Mouse (Mus musculus) hindbrain, embryonic 13.5 days (tissue): ENCODE data around the gene Kif6. TPM values are rescaled to one million over a fixed set of nuclear protein-coding genes. Genes with fewer than 3 reads are reported as not detected.

Source experiments
- ATAC-seq: fragments of 200-750 bp; cut with Nextera tagmentation; 2 replicates; pipeline ENCODE4 v1.8.0; 2017; ENCODE audit warnings: moderate TSS enrichment; ENCODE audit not compliant: low FRiP score
- H3K27ac ChIP-seq: fragments of 300-500 bp; sonication (generic); 2 replicates; pipeline ENCODE4 v1.5.1; 2015; ENCODE audit warnings: inconsistent platforms, mild to moderate bottlenecking, moderate library complexity
- H3K27me3 ChIP-seq: fragments of 300-500 bp; sonication (generic); 2 replicates; pipeline ENCODE4 v1.6.1; 2015; ENCODE audit warnings: mild to moderate bottlenecking, inconsistent platforms
- H3K36me3 ChIP-seq: fragments of 300-500 bp; sonication (generic); 2 replicates; pipeline ENCODE4 v1.6.1; 2015; ENCODE audit warnings: mild to moderate bottlenecking, inconsistent platforms
- H3K4me1 ChIP-seq: fragments of 300-500 bp; sonication (generic); replicated peaks from 2 replicates; pipeline ENCODE4 v1.6.1; 2015; ENCODE audit warnings: inconsistent platforms
- H3K4me2 ChIP-seq: fragments of 300-500 bp; sonication (generic); 2 replicates; pipeline ENCODE4 v1.6.1; 2015; ENCODE audit warnings: inconsistent platforms, mild to moderate bottlenecking, moderate library complexity
- H3K4me3 ChIP-seq: fragments of 300-500 bp; sonication (generic); 2 replicates; pipeline ENCODE4 v1.5.1; 2015; ENCODE audit warnings: mild to moderate bottlenecking, inconsistent platforms
- H3K9ac ChIP-seq: fragments of 300-500 bp; sonication (generic); 2 replicates; pipeline ENCODE4 v1.6.1; 2015; ENCODE audit warnings: mild to moderate bottlenecking, inconsistent platforms
- H3K9me3 ChIP-seq: fragments of 300-500 bp; sonication (generic); 2 replicates; pipeline ENCODE4 v1.6.1; 2016; ENCODE audit warnings: inconsistent platforms
- WGBS: fragments of 180-500 bp; shearing (Covaris S2); methylation state at CpG from one replicate; pipeline ENCODE4 v1.1.7; 2015; 5-methylcytosine and 5-hydroxymethylcytosine counted together
- polyA plus RNA-seq: library from polyadenylated mRNA; unstranded; fragments of >200 nt; fragmentation: Nextera tagmentation; extraction: Ambion mirVana; gene quantifications from 2 replicates; pipeline ENCODE4 v1.2.1, GENCODE M21; 2015

The Kif6 gene
- polyA plus RNA-seq, 1 experiment from 2014 or later: 3.2 TPM

DNA sequence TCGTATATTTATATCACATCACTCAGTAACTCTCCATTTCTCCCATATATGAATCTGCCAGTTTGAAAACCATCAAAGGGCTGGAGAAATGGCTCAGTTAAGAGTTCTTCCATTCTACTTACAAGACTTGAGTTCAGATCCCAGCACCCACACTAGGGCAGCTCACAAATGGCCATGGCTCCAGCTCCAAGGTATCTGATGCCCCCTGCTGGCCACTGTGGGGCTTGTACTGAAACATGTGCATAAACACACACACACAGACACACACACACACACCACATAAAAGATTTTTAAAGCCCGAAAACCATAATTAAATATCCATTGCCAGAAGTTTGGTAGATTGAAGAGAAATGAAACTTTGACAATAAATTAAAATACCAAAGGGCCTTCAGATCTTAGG lies 111.3 kb downstream of the Kif6 start:
- 93% methylated on average over 2 of the region's 2 CpGs for WGBS
- Histone ChIP-seq H3K27me3 (no peaks in the 10 kb centered on the region), H3K36me3 (no peaks in the 10 kb centered on the region)

DNA sequence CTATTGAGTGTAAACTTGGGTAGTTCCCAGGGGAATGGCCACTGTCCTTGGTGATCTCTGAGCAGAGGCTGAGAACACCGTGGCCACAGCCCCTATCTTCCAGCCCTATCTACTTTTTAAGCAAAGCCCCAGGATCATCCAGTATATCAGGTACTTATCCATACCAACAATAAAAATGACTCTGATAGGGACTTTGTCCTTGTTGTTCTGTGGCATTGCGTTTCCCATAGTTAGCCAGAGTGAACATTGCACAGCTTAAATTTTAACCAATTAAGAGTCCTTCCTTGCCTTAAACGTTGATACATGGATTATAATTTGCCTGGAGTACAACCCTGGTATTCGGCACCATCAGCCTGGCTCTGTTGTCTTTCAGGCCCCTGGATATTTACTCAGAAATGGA lies 112.0 kb downstream of the Kif6 start:
- 90% methylated on average over 4 of the region's 4 CpGs for WGBS
- ATAC-seq: no peak

More for the DNA sequence above, 111.3 kb downstream of the Kif6 start:
- H3K4me3 ChIP-seq: no peak overlapping the region
- no peaks in the 10 kb centered on the region for H3K9me3 ChIP-seq
- no peak for ATAC-seq
- no peak overlapping the region for H3K27ac ChIP-seq
- H3K4me2 ChIP-seq: no peak overlapping the region
- no peaks in the 10 kb centered on the region for H3K4me1 ChIP-seq
- no peak overlapping the region for H3K9ac ChIP-seq

DNA sequence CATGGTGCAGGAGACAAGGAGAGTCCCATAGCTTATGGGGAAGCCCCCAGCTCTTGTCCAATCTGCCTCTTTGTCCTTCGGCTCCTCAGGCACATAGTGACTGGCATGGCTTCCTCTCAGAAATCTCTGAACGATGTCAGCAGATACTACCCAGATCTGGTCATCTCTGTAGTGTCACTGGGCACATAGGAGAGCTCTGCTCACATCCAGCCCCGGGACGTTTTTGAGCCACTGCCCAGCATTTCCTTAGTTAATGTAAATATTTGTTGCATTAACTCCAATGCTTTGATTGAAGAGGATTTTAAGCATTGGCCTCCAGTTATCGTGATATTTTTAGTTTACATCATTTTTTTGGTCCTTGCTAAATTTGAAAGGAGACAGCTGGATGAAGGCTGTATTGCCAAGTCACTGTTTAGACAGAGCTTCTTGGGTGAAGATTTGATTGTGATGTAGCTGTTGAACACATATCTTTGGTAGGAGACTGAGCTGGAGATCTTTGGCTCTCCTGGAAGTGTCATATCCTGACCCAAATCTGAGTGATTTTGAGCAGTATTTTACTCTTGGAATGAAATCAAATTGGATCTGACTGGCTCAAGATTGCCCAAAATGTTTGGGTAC lies 112.6 kb downstream of the Kif6 start:
- 86% methylated on average over 5 of the region's 5 CpGs for WGBS
- H3K36me3 ChIP-seq: no peaks in the 10 kb centered on the region
- no peak overlapping the region for H3K9ac ChIP-seq
- no peaks in the 10 kb centered on the region for H3K27me3 ChIP-seq
- H3K4me3 ChIP-seq: no peak overlapping the region
- H3K4me1 ChIP-seq: no peaks in the 10 kb centered on the region
- no peak overlapping the region for H3K27ac ChIP-seq
- no peak for ATAC-seq
- H3K4me2 ChIP-seq: no peak overlapping the region
- H3K9me3 ChIP-seq: no peaks in the 10 kb centered on the region

More for the DNA sequence above, 112.0 kb downstream of the Kif6 start:
- Histone ChIP-seq H3K4me1 (no peaks in the 10 kb centered on the region), H3K9me3 (no peaks in the 10 kb centered on the region), H3K27ac (no peak overlapping the region), H3K27me3 (no peaks in the 10 kb centered on the region), H3K36me3 (no peaks in the 10 kb centered on the region), H3K4me2 (no peak overlapping the region), H3K4me3 (no peak overlapping the region), H3K9ac (no peak overlapping the region)

DNA sequence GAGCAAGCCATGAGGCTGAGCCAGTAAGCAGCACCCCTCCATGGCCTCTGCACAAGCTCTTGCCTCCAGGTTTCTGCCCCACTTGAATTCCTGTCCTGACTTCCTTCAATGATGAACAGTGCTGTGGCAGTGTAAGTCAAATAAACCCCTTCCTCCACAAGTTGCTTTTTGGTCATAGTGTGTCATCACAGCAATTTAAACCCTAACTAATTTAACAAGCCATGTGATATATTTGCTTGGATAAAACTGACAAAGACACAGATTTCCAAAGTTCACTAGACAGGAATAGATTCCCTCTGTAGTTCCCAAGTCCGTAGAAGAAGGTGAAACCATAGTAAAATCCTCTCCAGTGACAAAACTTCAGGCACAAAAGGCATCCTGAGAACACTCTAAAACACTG lies 114.9 kb downstream of the Kif6 start:
- Histone ChIP-seq H3K27me3 (no peaks in the 10 kb centered on the region), H3K36me3 (no peaks in the 10 kb centered on the region), H3K4me3 (no peak overlapping the region), H3K9ac (no peak overlapping the region), H3K4me2 (no peak overlapping the region), H3K27ac (no peak overlapping the region), H3K9me3 (no peaks in the 10 kb centered on the region), H3K4me1 (no peaks in the 10 kb centered on the region)
- 89% methylated on average over 1 of the region's 1 CpGs for WGBS
- no peak for ATAC-seq

DNA sequence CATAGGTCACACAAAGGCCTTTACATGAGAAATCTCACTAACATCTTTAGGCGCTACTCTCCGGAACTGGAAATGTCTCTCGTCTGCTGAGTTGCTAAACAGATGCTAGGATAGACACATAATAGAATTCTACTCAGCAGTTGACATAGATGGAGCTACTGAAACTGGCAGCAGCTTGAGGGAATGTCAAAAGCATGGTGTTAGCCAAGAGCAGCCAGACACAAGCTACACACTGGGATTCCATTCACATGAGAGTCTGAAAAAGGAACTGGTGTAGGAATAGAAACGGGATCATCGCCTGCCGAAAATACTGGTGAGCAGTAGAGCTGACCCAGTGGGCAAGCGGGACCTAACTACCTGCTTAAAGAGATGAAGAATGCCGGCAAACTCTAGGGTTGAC lies 117.8 kb downstream of the Kif6 start:
- Histone ChIP-seq H3K36me3 (no peaks in the 10 kb centered on the region), H3K4me3 (no peak overlapping the region), H3K9me3 (no peaks in the 10 kb centered on the region), H3K9ac (no peak overlapping the region), H3K27ac (no peak overlapping the region), H3K4me2 (no peak overlapping the region), H3K27me3 (no peaks in the 10 kb centered on the region), H3K4me1 (no peaks in the 10 kb centered on the region)
- ATAC-seq: no peak
- WGBS: 87% methylated on average over 8 of the region's 8 CpGs

DNA sequence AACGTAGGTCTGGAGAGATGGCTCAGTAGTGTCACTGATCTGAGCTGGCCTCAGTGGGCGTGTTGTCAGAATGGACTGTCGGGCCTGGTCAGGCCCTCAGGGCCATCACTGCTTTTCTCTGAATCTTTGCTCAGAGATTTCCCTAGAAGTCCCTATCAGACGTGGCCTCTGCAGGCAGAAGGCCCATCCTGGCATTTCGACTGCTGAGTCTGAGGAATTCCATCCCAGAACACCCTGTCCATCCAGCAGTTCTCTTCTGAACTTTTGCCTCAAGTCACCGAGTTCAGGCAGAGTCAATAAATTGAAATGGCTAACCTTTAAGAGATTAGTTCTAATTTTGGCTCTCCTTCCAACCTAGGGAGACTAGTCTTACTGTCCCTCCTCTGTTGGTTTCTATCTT lies 119.1 kb downstream of the Kif6 start:
- H3K4me1 ChIP-seq: no peaks in the 10 kb centered on the region
- no peak overlapping the region for H3K9ac ChIP-seq
- 85% methylated on average over 6 of the region's 6 CpGs for WGBS
- no peak overlapping the region for H3K27ac ChIP-seq
- H3K9me3 ChIP-seq: no peaks in the 10 kb centered on the region
- no peak for ATAC-seq
- H3K4me2 ChIP-seq: no peak overlapping the region
- H3K27me3 ChIP-seq: no peaks in the 10 kb centered on the region
- H3K36me3 ChIP-seq: no peaks in the 10 kb centered on the region
- H3K4me3 ChIP-seq: no peak overlapping the region

DNA sequence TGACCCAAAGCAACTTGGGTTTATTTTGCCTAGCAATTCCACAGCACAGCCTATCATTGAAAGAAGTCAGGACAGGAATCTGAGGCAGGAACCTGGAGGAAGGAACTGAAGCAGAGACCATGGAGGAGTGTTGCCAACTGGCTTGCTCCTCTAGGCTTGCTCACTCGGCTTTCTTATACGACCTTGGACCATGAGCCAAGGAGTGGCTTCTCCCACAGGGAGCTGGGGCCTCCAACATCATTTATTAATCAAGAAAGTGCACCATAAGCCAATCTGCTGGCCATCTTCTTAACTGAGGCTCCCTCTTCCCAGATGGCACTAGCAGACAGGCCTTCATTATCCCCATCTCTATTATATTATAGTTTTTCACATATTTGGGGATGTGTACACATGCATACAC lies 119.8 kb downstream of the Kif6 start:
- Histone ChIP-seq H3K9ac (no peak overlapping the region), H3K27me3 (no peaks in the 10 kb centered on the region), H3K4me3 (no peak overlapping the region), H3K9me3 (no peaks in the 10 kb centered on the region), H3K4me2 (no peak overlapping the region), H3K4me1 (no peaks in the 10 kb centered on the region), H3K27ac (no peak overlapping the region), H3K36me3 (no peaks in the 10 kb centered on the region)
- WGBS: 98% methylated on average over 2 of the region's 2 CpGs
- ATAC-seq: no peak

DNA sequence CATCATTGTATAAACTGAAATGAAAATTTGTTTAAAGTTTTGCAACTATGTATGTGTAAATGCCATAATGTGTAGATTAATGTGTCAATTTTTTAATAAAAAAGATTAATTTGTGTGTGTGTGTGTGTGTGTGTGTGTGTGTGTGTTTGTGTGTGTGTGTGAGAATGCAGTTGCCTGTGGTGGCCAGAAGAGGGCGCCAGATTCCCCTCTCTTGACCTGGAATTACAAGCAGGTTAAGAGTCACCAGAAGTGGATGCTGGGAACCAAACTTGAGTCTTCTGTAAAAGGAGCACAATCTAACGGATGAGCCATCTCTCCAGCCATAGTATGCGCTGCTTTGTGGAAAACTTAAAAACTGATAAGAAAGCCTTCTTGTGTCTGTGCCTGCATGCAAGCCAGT lies 121.4 kb downstream of the Kif6 start:
- Histone ChIP-seq H3K9me3 (no peaks in the 10 kb centered on the region), H3K4me3 (no peak overlapping the region), H3K27me3 (no peaks in the 10 kb centered on the region), H3K4me1 (no peaks in the 10 kb centered on the region), H3K36me3 (no peaks in the 10 kb centered on the region), H3K27ac (no peak overlapping the region), H3K9ac (no peak overlapping the region), H3K4me2 (no peak overlapping the region)
- 78% methylated on average over 3 of the region's 3 CpGs for WGBS
- no peak for ATAC-seq

DNA sequence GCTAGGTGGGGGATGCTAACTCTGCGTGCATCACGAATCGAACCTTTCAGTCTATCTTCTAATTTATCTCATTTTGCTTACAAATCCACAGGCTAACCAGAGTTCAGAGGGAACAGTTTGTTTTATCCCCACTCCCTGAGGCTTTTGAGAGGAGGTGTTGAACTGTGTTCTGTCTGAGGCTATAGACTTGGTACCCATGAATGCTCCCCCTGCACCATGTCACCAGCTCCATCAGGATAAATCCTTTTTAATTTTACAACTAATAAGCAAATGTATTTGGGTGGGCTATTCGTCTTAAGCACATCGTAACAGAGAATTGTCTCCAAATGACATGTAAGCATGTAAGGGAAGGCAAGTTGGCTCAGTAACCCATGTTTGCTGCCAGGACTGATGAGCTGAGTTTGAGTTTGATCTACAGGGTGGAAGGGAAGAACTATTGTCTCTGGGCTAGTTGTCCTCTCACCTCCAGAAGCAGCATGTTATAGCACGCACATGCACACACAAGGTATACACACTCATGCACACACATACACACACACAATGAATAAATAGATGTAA lies 122.4 kb downstream of the Kif6 start:
- no peak overlapping the region for H3K4me2 ChIP-seq
- WGBS: 97% methylated on average over 6 of the region's 6 CpGs

DNA sequence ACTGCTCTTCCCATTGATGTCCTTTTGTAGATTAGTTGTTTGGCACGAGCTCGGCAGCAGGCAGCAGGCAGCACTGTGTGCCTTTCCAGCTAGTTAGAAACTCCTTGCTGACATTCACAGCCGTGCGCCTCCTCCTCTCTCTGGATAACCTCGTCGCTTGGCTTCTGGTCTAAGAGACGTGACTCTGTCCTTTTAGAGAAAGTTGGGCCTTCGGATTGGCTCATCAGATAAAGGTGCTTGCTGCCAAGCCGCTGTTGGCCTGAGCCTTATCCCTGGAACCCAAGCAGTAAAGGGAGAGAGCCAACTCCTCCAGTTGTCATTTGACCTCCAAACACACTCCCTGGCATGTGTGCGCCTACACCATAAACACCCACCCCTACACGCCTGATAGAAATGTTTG lies 123.4 kb downstream of the Kif6 start:
- Histone ChIP-seq H3K4me3 (no peak overlapping the region), H3K27me3 (no peaks in the 10 kb centered on the region), H3K4me2 (no peak overlapping the region), H3K4me1 (no peaks in the 10 kb centered on the region), H3K27ac (no peak overlapping the region), H3K9me3 (no peaks in the 10 kb centered on the region), H3K36me3 (no peaks in the 10 kb centered on the region), H3K9ac (no peak overlapping the region)
- no peak for ATAC-seq
- 90% methylated on average over 11 of the region's 11 CpGs for WGBS

More for the DNA sequence above, 122.4 kb downstream of the Kif6 start:
- no peaks in the 10 kb centered on the region for H3K9me3 ChIP-seq
- H3K4me3 ChIP-seq: no peak overlapping the region
- no peaks in the 10 kb centered on the region for H3K4me1 ChIP-seq
- no peak for ATAC-seq
- no peak overlapping the region for H3K27ac ChIP-seq
- H3K36me3 ChIP-seq: no peaks in the 10 kb centered on the region
- no peak overlapping the region for H3K9ac ChIP-seq
- H3K27me3 ChIP-seq: no peaks in the 10 kb centered on the region

DNA sequence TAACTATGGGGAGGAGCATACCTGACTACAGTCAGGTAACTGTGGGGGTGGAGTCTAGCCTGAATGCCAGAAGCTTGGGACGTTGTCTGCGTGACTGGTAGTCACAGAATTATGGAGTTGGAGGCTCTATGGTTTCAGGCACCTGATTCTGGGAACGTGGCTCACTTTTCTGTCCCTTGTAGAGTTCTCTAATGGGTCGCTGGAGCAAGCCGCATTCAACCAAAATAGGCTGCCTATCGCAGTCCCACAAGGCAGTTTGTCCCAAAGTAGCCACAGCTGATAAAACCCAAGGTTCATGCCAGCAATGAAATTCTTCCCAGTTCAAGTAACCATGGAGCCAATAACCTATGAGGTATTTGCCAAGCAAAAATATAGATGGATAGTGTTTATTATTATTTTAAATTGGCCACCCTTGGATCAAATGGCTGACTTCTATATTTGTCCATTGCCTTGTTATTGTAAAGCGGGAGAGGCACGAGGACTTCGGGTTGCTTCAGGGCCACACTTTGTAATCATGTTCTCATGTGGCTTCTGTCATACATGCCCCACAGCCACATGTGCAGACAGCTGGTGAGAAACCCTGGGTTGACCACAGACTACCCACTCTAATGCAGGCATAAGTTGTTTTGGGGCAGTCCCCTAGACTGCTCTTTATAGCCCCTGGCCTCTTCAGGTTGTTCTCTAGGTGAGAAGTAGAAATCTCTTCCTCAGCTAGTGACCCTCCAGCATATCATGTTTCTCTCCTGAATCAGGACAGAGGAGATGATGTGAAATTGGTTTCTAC lies 125.2 kb downstream of the Kif6 start:
- no peaks in the 10 kb centered on the region for H3K9me3 ChIP-seq
- no peak overlapping the region for H3K4me3 ChIP-seq
- no peak overlapping the region for H3K9ac ChIP-seq
- no peaks in the 10 kb centered on the region for H3K27me3 ChIP-seq
- H3K27ac ChIP-seq: no peak overlapping the region
- peaks cover 8% of the 10 kb centered on the region for H3K4me1 ChIP-seq
- ATAC-seq: no peak
- H3K4me2 ChIP-seq: no peak overlapping the region
- 88% methylated on average over 9 of the region's 9 CpGs for WGBS
- H3K36me3 ChIP-seq: no peaks in the 10 kb centered on the region

DNA sequence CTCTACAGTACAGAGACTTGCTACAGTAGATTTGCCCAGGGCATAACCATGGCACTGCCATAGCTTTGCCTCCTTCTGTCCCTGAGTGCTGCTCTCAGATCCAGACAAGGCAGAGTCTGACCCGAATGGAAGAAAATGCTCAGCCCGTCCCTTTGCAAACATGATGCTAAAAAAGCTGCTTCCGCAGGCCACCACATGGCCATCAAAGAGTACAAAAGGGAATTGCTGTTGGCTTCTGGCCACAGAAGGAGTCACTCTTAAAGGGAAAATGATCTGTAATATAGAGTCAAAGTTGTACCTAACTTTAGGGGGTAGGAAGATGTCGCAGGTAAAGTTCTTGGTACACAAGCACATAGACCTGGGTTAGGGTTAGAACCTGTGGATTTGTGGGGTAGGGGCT lies 126.2 kb downstream of the Kif6 start:
- Histone ChIP-seq H3K9ac (no peak overlapping the region), H3K36me3 (no peaks in the 10 kb centered on the region), H3K4me3 (no peak overlapping the region), H3K4me2 (no peak overlapping the region), H3K27ac (no peak overlapping the region), H3K27me3 (no peaks in the 10 kb centered on the region), H3K9me3 (no peaks in the 10 kb centered on the region), H3K4me1 (peaks cover 8% of the 10 kb centered on the region)
- 84% methylated on average over 4 of the region's 4 CpGs for WGBS
- no peak for ATAC-seq

DNA sequence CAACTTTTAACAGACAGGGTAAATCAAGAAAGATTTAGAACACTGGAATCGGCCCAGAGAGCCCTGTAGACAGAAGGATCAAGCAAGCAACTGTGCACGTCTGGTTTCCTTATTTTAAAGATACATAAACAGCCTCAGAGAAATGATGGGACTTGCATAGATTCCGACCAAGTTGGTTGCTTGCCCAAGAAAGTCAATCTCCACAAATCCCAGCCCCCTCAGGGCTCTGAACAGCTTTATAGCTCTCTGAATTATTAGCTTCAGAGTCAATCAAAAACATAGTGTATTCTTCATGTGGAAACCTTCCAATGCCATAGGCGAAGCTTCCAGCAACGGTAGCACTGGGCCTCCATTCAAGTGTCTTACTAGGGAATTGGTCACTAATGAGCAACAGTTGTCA lies 127.0 kb downstream of the Kif6 start:
- Histone ChIP-seq H3K27ac (no peak overlapping the region), H3K9me3 (no peaks in the 10 kb centered on the region), H3K27me3 (no peaks in the 10 kb centered on the region), H3K4me3 (no peak overlapping the region), H3K4me2 (no peak overlapping the region), H3K9ac (no peak overlapping the region), H3K36me3 (no peaks in the 10 kb centered on the region), H3K4me1 (peaks cover 8% of the 10 kb centered on the region)
- no peak for ATAC-seq
- 88% methylated on average over 5 of the region's 5 CpGs for WGBS
